Mouse (Mus musculus) intestine, postnatal 0 days (tissue): ENCODE measurements around the gene Shmt2. TPM values are rescaled to one million over a fixed set of nuclear protein-coding genes. Genes with fewer than 3 reads are reported as not detected.

Source experiments
- ATAC-seq: fragments of 200-750 bp; cut with Nextera tagmentation; 2 replicates; pipeline ENCODE4 v1.8.0; 2017; ENCODE audit warnings: mild to moderate bottlenecking, moderate TSS enrichment, moderate library complexity
- H3K27ac ChIP-seq: fragments of 300-500 bp; sonication (generic); 2 replicates; pipeline ENCODE4 v1.5.1; 2014; ENCODE audit warnings: mild to moderate bottlenecking, low read depth, low read length, moderate library complexity
- H3K27me3 ChIP-seq: fragments of 300-500 bp; sonication (generic); replicated peaks from 2 replicates; pipeline ENCODE4 v1.6.1; 2014; ENCODE audit warnings: low read length, mixed read lengths; ENCODE audit not compliant: control insufficient read depth, insufficient read depth
- H3K36me3 ChIP-seq: fragments of 300-500 bp; sonication (generic); 2 replicates; pipeline ENCODE4 v1.6.1; 2014; ENCODE audit warnings: mild to moderate bottlenecking, moderate library complexity; ENCODE audit not compliant: control insufficient read depth, insufficient read depth
- H3K4me1 ChIP-seq: fragments of 300-500 bp; sonication (generic); replicated peaks from 2 replicates; pipeline ENCODE4 v1.6.1; 2014; ENCODE audit warnings: antibody characterized with exemption, low read length, mixed read lengths; ENCODE audit not compliant: control insufficient read depth, insufficient read depth
- H3K4me2 ChIP-seq: fragments of 300-500 bp; sonication (generic); replicated peaks from 2 replicates; pipeline ENCODE4 v1.6.1; 2014; ENCODE audit warnings: low read depth, mild to moderate bottlenecking, moderate library complexity
- H3K4me3 ChIP-seq: fragments of 300-500 bp; sonication (generic); 2 replicates; pipeline ENCODE4 v1.5.1; 2014; ENCODE audit warnings: low read depth, low read length
- H3K9ac ChIP-seq: fragments of 300-500 bp; sonication (generic); 2 replicates; pipeline ENCODE4 v1.6.1; 2014; ENCODE audit warnings: mild to moderate bottlenecking, low read depth, low read length
- H3K9me3 ChIP-seq: fragments of 300-500 bp; sonication (generic); 2 replicates; pipeline ENCODE4 v1.6.1; 2016; ENCODE audit warnings: mixed run types; ENCODE audit not compliant: control insufficient read depth
- CTCF ChIP-seq: sonication (generic); IDR thresholded peaks from 2 replicates; pipeline ENCODE4 v1.5.1; 2016; ENCODE audit warnings: low read depth, mild to moderate bottlenecking, control low read depth, antibody characterized with exemption, moderate library complexity
- WGBS: fragments of 180-500 bp; shearing (Covaris S2); extraction: QIAGEN DNeasy Blood & Tissue Kit; methylation state at CpG from one replicate; pipeline ENCODE4 v1.1.7; 2014; 5-methylcytosine and 5-hydroxymethylcytosine counted together
- polyA plus RNA-seq: library from polyadenylated mRNA; unstranded; fragments of >200 nt; fragmentation: Nextera tagmentation; extraction: Ambion mirVana; gene quantifications from 2 replicates; pipeline ENCODE4 v1.2.1, GENCODE M21; 2015

The Shmt2 gene
- polyA plus RNA-seq, 1 experiment from 2014 or later = 26.2 TPM

DNA sequence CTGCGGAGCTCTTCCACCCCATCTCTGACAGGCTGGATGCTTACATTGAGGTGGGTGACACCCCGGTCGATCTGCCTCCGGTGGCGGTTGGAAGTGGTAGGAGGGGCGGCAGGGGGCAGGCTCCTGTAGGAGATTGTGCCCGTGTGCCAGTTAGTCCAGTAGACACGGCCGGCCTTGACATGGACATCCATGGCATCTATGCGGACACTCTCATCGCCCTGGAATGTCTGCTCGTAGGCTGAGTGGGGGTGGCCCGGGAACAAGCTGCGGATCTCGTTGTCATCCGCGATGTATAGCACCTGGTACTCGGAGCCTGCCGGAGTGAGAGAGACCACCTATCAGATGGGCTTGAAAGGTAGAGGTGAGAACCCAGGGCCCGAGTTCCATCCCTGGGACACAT, 22.1 kb upstream of the Shmt2 start:
- ATAC-seq = no peak
- 91% methylated on average over 20 of the region's 20 CpGs for WGBS
- no peaks in the 10 kb centered on the region for H3K4me1 ChIP-seq
- no peaks in the 10 kb centered on the region for H3K9me3 ChIP-seq
- no peak overlapping the region for H3K9ac ChIP-seq
- no peaks in the 10 kb centered on the region for H3K27me3 ChIP-seq
- H3K4me3 ChIP-seq = no peak overlapping the region
- no peak overlapping the region for H3K27ac ChIP-seq
- H3K4me2 ChIP-seq = no peak overlapping the region
- TF ChIP-seq CTCF = no peak
- peaks cover 90% of the 10 kb centered on the region for H3K36me3 ChIP-seq

DNA sequence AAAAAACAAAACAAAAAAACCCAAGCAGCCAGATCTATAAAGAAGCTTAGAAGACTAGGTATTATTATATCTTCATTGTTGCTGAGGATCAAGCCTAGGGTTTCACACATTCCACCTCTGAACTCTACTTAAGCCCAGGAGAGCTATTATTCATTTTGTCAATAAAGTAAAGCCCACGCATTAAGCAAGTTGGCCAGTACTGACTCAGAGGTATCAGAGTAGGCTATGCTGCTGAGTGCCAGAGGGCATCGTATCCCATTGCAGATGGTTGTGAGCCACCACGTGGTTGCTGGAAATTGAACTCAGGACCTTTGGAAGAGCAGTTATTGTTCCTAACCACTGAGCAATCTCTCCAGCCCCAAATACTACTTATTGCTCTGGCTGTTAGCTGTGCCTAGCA, 21.7 kb upstream of the Shmt2 start:
- no peaks in the 10 kb centered on the region for H3K9me3 ChIP-seq
- no peak overlapping the region for H3K9ac ChIP-seq
- H3K4me1 ChIP-seq = no peaks in the 10 kb centered on the region
- ATAC-seq = no peak
- H3K27me3 ChIP-seq = no peaks in the 10 kb centered on the region
- 79% methylated on average over 3 of the region's 3 CpGs for WGBS
- no peak overlapping the region for H3K27ac ChIP-seq
- TF ChIP-seq CTCF = no peak
- no peak overlapping the region for H3K4me3 ChIP-seq
- peaks cover 90% of the 10 kb centered on the region for H3K36me3 ChIP-seq
- no peak overlapping the region for H3K4me2 ChIP-seq

DNA sequence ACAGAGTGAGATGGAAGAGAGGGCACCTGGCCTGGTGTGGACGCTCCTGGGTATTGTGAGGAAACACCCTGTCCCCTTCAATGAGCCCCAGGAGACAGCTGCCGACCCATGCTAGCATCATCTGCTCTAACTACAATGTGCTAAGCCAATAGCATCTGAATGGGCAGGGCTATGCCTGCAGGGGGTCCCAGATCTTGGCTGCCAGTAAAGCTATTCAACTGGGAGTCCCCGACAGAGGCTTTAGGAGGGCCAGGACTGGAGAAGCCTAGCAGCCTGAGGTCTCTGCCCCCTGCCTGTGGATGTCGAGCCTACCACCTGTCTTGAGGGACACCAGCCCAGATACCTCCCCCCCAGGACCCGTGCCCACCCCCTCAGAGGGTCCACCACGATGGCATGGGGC, 20.5 kb upstream of the Shmt2 start:
- no peak for ATAC-seq
- peaks cover 85% of the 10 kb centered on the region for H3K36me3 ChIP-seq
- no peaks in the 10 kb centered on the region for H3K4me1 ChIP-seq
- no peaks in the 10 kb centered on the region for H3K9me3 ChIP-seq
- TF ChIP-seq CTCF = no peak
- H3K27ac ChIP-seq = no peak overlapping the region
- H3K4me3 ChIP-seq = no peak overlapping the region
- H3K27me3 ChIP-seq = no peaks in the 10 kb centered on the region
- WGBS = 60% methylated on average over 6 of the region's 6 CpGs
- H3K9ac ChIP-seq = no peak overlapping the region
- no peak overlapping the region for H3K4me2 ChIP-seq

DNA sequence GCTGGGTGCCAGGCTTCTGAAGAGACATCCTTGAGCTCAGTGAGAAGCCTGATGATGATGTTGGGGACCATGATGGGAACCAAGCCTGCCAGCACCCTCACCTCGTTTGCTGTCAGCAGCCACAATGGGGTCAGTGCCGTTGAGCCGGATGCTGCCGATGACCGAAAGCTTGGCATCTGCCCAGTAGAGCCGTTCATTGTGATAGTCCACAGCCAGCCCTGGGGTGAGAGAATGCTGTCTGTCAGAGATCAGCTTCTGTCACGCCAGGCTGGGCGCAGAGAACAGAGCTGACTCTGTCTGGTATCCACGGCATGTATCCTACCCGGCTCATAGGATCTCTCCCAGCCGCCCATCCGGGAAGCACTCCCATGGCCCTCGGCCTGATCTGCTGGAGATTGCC, 19.8 kb upstream of the Shmt2 start:
- no peak overlapping the region for H3K9ac ChIP-seq
- no peak overlapping the region for H3K4me3 ChIP-seq
- H3K27ac ChIP-seq = no peak overlapping the region
- WGBS = 83% methylated on average over 13 of the region's 13 CpGs
- no peak overlapping the region for H3K4me2 ChIP-seq
- ATAC-seq = no peak
- H3K4me1 ChIP-seq = no peaks in the 10 kb centered on the region
- no peaks in the 10 kb centered on the region; the same call in 1 of the 2 replicates for H3K27me3 ChIP-seq
- TF ChIP-seq CTCF = no peak
- peaks cover 78% of the 10 kb centered on the region for H3K36me3 ChIP-seq
- H3K9me3 ChIP-seq = no peaks in the 10 kb centered on the region

DNA sequence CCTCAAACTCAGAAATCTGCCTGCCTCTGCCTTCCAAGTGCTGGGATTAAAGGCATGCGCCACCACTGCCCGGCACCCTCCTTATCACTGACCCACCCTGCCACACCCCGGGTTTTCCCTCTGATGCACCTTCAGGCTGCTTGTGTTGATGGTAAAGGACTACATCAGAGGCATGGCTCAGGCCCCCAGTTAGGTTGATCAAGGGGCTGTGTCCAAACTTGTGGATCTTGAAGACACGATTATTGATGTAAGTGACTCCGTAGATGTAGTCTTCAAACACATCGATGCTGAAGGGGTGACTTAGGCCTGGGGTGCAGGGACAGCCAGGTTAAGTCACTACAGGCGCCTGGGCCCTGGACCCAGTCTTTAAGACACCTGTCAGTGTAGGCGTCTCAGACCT, 19.3 kb upstream of the Shmt2 start:
- no peak overlapping the region for H3K4me3 ChIP-seq
- H3K4me1 ChIP-seq = no peaks in the 10 kb centered on the region
- peaks cover 73% of the 10 kb centered on the region for H3K36me3 ChIP-seq
- peaks cover 5% of the 10 kb centered on the region for H3K27me3 ChIP-seq
- no peak overlapping the region for H3K9ac ChIP-seq
- WGBS = 86% methylated on average over 8 of the region's 8 CpGs
- H3K4me2 ChIP-seq = no peak overlapping the region
- no peak for TF ChIP-seq CTCF
- no peak overlapping the region for H3K27ac ChIP-seq
- no peak for ATAC-seq
- H3K9me3 ChIP-seq = no peaks in the 10 kb centered on the region

DNA sequence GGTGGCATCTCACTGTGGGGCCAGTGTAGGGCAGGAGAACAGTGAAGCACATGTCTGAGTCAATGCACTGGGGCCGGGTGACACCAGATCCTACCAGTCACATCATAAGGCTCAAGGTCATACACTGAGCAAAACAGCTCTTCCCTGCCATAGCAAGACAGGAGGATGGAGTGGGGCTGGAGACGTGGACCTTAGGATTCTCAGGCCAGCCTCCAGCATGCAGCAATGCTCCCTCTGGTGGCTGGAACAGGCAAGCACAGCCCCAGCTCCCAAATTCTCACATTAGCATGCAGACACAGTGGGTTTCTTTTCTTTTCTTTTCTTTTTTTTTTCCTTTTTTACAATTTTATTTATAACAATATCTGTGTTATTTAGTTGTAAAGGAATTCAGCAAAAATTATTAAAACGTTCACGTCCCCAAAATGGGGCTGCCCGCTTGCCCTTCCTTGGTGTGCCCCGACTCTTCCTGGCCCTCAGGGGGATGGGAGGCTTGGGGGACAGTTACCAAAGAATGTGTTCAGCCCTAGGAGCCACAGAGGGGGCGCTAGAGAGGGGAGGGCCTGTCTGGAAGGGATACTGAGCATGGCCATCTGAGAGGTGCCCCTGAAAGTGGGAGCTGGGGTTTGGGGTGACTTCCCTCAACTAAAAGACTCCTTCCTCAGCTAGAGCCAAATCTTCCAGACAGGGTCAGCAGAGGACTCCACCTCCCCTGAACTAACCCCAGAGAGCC, 15.8 kb upstream of the Shmt2 start:
- Histone ChIP-seq H3K27ac (no peak overlapping the region), H3K4me3 (no peak overlapping the region), H3K36me3 (peaks cover 46% of the 10 kb centered on the region), H3K9ac (no peak overlapping the region), H3K27me3 (peaks cover 40% of the 10 kb centered on the region), H3K4me2 (no peak overlapping the region), H3K4me1 (peaks cover 3% of the 10 kb centered on the region; the same call in 1 of the 2 replicates), H3K9me3 (no peaks in the 10 kb centered on the region)
- peak; percentile 92 for TF ChIP-seq CTCF
- WGBS = 32% methylated on average over 7 of the region's 7 CpGs
- peak; percentile 17; the same call in 1 of the 2 replicates for ATAC-seq
